Mouse (Mus musculus): ENCODE results near the gene Eml1. TPM values are rescaled to one million over a fixed set of nuclear protein-coding genes. Genes with fewer than 3 reads are reported as not detected.

Gene Eml1
- polyA plus RNA-seq, 1 experiment, result 4.7 TPM

DNA sequence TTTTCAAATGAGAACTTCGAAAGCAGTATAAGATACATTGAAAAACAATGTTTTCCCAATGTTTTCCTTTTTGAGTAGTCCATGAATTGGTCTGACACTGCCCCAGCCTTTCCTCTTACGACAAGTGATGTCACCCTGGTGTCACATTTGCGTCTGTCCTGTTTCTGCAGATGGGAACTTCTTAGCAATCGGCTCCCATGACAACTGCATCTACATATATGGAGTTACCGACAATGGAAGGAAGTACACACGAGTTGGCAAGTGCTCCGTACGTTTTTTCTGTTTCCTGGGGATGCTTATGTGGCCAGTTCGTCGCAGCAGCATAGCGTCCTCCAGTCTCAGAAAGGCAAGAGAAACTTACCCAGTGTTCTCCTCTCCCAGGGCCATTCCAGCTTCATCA lies 163.7 kb downstream of the Eml1 start:
- TF ChIP-seq CTCF (IDR thresholded peaks at IDR 0.05; ENCODE audit: control insufficient read depth, insufficient read depth, low read length), result no peak
- TF ChIP-seq POLR2A (IDR thresholded peaks at IDR 0.05; ENCODE audit: borderline replicate concordance, control insufficient read depth, low read depth, low read length), result no peak
- WGBS, result 55% methylated on average over 11 of the region's 11 CpGs
- Histone ChIP-seq H3K4me3 (replicated peaks; ENCODE audit: control insufficient read depth, low read depth, low read length) (no peak overlapping the region), H3K27ac (ENCODE audit: control insufficient read depth, insufficient read depth, low read depth, low read length, poor library complexity) (no peak overlapping the region), H3K4me1 (ENCODE audit: control insufficient read depth, insufficient read depth, low read length) (no peaks in the 10 kb centered on the region; the same call in 1 of the 2 replicates)

DNA sequence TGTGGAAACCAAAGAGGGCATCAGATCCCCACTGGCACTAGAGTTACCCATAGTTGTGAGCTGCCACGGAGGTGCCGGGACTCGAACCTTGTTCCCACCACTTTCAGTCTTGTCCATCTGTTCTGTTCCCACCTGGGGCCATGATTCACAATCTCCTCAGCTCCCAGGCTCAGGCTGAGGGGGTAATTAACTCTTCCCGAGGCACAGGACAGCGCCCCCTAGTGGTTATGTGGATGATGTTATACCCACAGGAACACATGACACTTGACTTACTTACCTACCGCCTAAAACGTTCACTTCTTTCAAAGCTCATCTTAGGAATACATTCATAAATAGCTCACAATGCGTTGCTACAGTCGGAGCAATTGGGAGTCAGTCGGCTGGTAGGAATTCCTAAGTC lies 165.7 kb downstream of the Eml1 start:
- Histone ChIP-seq H3K4me3 (replicated peaks; ENCODE audit: control insufficient read depth, low read depth, low read length) (no peak overlapping the region), H3K27ac (ENCODE audit: control insufficient read depth, insufficient read depth, low read depth, low read length, poor library complexity) (no peak overlapping the region), H3K4me1 (ENCODE audit: control insufficient read depth, insufficient read depth, low read length) (no peaks in the 10 kb centered on the region)
- 72% methylated on average over 10 of the region's 10 CpGs for WGBS
- no peak for TF ChIP-seq POLR2A (IDR thresholded peaks at IDR 0.05; ENCODE audit: borderline replicate concordance, control insufficient read depth, low read depth, low read length)
- TF ChIP-seq CTCF (IDR thresholded peaks at IDR 0.05; ENCODE audit: control insufficient read depth, insufficient read depth, low read length), result peak; percentile 52; the same call in 1 of the 2 replicates

DNA sequence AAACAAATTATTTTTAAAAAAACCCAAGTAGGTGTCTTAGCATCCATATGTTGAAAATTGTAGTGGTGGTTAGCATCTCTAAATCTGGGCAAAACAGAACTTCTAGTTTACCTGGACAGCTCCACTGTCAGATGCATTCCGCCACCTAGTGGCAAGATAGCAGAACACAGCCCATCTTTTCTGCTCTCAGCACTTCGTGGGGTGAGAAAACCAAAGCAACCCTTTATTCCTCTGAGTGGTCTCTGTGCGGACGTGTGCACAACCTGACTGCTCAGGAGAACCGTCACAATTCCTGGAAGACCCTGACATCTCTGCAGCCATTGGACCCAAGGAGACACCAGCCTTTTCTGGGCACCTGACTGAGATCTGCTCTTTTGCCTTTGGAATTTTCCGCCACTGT lies 170.3 kb downstream of the Eml1 start:
- WGBS, result 21% methylated on average over 6 of the region's 6 CpGs
- no peaks in the 10 kb centered on the region for H3K4me1 ChIP-seq (ENCODE audit: control insufficient read depth, insufficient read depth, low read length)
- no peak overlapping the region for H3K4me3 ChIP-seq (replicated peaks; ENCODE audit: control insufficient read depth, low read depth, low read length)
- H3K27ac ChIP-seq (ENCODE audit: control insufficient read depth, insufficient read depth, low read depth, low read length, poor library complexity), result no peak overlapping the region
- TF ChIP-seq CTCF (IDR thresholded peaks at IDR 0.05; ENCODE audit: control insufficient read depth, insufficient read depth, low read length) (peak; percentile 67), POLR2A (IDR thresholded peaks at IDR 0.05; ENCODE audit: borderline replicate concordance, control insufficient read depth, low read depth, low read length) (no peak)

DNA sequence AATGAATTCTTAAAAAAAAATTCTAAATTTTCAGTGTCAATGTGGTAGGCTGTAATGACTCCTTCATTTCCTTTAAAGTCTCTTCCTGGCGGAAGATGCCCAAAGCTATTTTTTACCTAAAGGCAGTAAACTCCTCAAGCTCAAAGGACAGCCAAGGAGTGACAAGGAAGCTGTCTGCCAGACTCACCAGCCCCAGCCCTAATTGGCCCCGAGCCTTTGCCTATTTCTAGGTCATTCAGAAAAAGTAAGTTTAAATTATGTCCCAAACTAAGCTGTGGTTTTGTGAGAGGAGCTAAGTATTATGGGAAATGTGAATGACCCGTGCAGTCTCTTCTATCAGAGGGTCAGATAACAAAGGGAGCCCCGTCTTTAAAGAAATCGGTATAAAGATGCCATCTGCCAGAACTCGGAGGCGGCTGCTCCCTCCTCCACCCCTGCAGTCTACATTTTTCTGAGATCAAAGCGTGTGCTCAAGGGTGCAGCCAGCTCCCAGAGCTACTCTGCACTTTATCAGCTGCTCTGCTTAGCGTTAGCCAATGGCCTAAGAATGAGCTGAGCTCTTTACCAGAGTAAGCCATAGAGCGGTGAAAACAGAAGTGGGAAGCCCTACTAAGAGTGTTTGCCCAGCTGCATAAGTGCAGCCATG lies 175.9 kb downstream of the Eml1 start:
- H3K4me1 ChIP-seq (ENCODE audit: control insufficient read depth, insufficient read depth, low read length), result no peaks in the 10 kb centered on the region
- H3K27ac ChIP-seq (ENCODE audit: control insufficient read depth, insufficient read depth, low read depth, low read length, poor library complexity), result no peak overlapping the region
- TF ChIP-seq POLR2A (IDR thresholded peaks at IDR 0.05; ENCODE audit: borderline replicate concordance, control insufficient read depth, low read depth, low read length) (no peak), CTCF (IDR thresholded peaks at IDR 0.05; ENCODE audit: control insufficient read depth, insufficient read depth, low read length) (no peak)
- 38% methylated on average over 10 of the region's 10 CpGs for WGBS
- no peak overlapping the region for H3K4me3 ChIP-seq (replicated peaks; ENCODE audit: control insufficient read depth, low read depth, low read length)

DNA sequence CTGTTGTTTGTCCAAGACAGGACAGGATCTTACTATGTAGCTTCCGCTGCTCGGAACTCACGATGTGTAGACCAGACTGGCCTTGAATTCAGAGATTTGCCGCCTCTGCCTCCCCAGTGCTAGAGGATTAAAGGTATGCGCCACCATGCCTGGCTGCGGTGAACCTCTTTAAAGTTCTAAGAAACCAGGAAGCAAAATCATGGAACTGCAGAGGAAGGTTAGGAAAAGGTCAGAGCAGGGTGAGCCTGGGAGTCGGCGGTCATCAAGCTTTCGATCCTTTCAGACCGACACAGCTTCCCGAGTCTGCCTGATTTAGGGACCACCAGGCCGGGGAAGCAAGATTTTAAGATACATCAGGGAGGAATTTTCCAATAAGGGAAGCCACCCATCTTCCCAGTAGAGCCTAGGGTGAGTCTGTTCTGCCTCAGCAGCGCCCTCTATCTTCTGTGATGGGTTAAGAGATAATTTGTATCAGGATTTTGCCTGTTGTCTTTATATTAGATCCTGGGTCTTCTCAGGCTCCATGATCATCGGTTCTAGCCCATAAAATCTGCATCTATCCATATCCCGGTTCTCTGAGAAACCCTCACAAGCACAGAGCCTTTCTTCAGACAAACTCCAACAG lies 176.6 kb downstream of the Eml1 start:
- H3K4me1 ChIP-seq (ENCODE audit: control insufficient read depth, insufficient read depth, low read length), result no peaks in the 10 kb centered on the region
- 78% methylated on average over 15 of the region's 15 CpGs for WGBS
- no peak overlapping the region for H3K4me3 ChIP-seq (replicated peaks; ENCODE audit: control insufficient read depth, low read depth, low read length)
- H3K27ac ChIP-seq (ENCODE audit: control insufficient read depth, insufficient read depth, low read depth, low read length, poor library complexity), result no peak overlapping the region
- TF ChIP-seq CTCF (IDR thresholded peaks at IDR 0.05; ENCODE audit: control insufficient read depth, insufficient read depth, low read length), result no peak
- TF ChIP-seq POLR2A (IDR thresholded peaks at IDR 0.05; ENCODE audit: borderline replicate concordance, control insufficient read depth, low read depth, low read length), result no peak

DNA sequence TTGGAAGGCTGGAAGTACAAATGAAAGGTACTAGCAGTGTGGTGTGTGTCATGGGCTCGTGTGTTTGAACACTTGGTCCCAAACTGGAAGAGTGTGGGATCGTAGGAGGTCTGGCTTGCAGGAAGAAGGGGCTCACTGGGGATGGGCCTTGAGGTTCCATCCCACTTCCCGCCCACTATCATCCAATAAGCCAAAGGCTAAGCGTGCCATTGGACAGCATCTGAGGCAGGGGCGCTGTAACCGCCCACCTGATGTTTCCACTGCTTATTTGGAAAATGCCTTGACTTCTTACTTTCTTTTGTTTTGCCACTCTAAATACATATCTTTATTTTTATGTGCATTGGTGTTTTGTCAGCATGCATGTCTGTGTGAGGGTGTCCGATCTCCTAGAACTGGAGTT lies 181.0 kb downstream of the Eml1 start:
- TF ChIP-seq POLR2A (IDR thresholded peaks at IDR 0.05; ENCODE audit: borderline replicate concordance, control insufficient read depth, low read depth, low read length) (no peak), CTCF (IDR thresholded peaks at IDR 0.05; ENCODE audit: control insufficient read depth, insufficient read depth, low read length) (no peak)

DNA sequence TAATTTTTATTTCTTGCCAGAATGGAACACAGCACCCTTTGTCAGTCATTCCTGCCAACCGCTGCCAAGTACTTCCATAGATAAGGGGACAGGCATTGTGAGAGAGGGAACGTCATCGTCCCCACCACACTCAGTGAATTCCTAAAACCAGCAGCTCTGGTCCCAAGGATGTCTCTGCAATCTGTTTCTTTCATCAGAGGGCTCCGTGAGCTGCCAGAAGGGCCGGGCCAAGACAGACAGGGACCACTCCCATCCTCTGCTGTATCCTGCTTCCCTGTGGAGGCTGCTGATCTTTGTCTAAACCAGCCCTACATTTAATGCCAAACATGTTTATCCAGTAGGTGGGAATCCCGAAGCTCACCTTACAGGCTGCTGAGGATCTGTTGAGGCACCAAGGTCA lies 182.3 kb downstream of the Eml1 start:
- TF ChIP-seq CTCF (IDR thresholded peaks at IDR 0.05; ENCODE audit: control insufficient read depth, insufficient read depth, low read length) (no peak), POLR2A (IDR thresholded peaks at IDR 0.05; ENCODE audit: borderline replicate concordance, control insufficient read depth, low read depth, low read length) (no peak)
- 73% methylated on average over 6 of the region's 6 CpGs for WGBS
- Histone ChIP-seq H3K4me1 (ENCODE audit: control insufficient read depth, insufficient read depth, low read length) (no peaks in the 10 kb centered on the region), H3K27ac (ENCODE audit: control insufficient read depth, insufficient read depth, low read depth, low read length, poor library complexity) (no peak overlapping the region), H3K4me3 (replicated peaks; ENCODE audit: control insufficient read depth, low read depth, low read length) (no peak overlapping the region)

More for the DNA sequence above, 181.0 kb downstream of the Eml1 start:
- Histone ChIP-seq H3K4me1 (ENCODE audit: control insufficient read depth, insufficient read depth, low read length) (no peaks in the 10 kb centered on the region), H3K27ac (ENCODE audit: control insufficient read depth, insufficient read depth, low read depth, low read length, poor library complexity) (no peak overlapping the region), H3K4me3 (replicated peaks; ENCODE audit: control insufficient read depth, low read depth, low read length) (no peak overlapping the region)
- WGBS, result 73% methylated on average over 7 of the region's 7 CpGs

DNA sequence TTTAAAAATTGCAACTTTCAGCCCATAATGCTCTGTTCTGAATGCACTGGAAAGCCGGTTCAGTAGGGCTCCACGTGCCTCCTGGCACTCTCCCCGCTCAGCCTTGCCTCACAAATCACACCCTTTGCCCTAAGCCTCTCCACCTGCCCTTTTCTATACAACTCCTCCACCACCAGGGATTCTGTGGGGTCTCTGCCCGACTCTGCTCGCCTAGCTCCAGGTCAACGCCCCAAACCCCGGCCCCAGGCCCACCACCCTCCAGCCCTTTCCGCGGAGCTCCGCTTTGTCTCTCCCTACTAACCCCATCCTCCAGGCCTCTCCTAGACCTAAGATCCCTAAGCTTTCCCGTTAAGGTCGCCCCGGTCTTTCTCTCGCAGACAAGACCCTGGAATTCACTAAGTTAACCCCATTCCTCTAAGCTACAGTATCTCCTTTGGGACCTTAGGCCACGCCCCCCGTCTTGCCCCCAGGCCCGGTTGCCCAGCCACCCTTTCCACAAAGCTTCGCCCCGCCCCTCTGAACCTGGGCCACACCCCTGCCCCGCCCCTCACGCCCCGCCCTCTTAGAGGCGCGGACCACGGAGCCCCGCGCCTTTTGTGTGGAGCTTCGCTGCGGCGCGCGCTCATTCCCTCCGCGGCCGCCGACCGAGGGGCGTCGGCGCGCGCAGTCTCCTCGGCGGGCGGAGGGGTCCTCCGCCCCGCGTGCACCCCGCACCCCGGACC lies 183.5 kb downstream of the Eml1 start, which contains the start of gene Evl:
Evl (plus strand) TSS at position 601 of the 722 bp plus-strand sequence.
- Histone ChIP-seq H3K4me1 (ENCODE audit: control insufficient read depth, insufficient read depth, low read length) (no peaks in the 10 kb centered on the region), H3K4me3 (replicated peaks; ENCODE audit: control insufficient read depth, low read depth, low read length) (no peak within 1 kb of the TSS), H3K27ac (ENCODE audit: control insufficient read depth, insufficient read depth, low read depth, low read length, poor library complexity) (no peak within 1 kb of the TSS)
- WGBS, result 5% methylated on average over 50 of the region's 50 CpGs
- TF ChIP-seq CTCF (IDR thresholded peaks at IDR 0.05; ENCODE audit: control insufficient read depth, insufficient read depth, low read length) (no peak), POLR2A (IDR thresholded peaks at IDR 0.05; ENCODE audit: borderline replicate concordance, control insufficient read depth, low read depth, low read length) (no peak)

All from bone marrow, adult 2 months (tissue).